In the genomic region with DNA sequence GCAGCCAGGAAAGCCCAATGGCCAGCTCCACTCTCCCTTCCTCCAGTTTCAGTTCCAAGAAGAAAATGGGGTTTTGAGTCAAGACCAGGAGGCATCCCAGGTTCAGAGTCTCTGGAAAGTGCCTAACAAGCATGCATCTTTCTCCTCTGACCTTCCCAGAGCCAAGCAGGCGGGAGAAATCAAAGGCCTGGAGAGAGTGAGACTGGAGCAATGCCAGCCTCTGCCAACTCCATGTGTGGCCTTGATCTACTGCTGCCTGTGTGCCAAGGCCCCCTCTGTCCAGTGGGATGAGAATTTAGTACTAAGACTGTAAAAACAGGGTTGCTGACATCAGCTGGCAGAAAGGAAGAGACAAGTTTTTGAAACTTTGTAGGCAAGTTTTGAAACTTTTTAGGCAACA, we compare ENCODE assay signal across 8 mouse cellular contexts. TPM values are rescaled to one million over a fixed set of nuclear protein-coding genes. Genes with fewer than 3 reads are reported as not detected.
A peak's percentile ranks its signal among the peaks of the same experiment; 100 is the strongest.
DNase-seq lines count a peak whose midpoint lies in the region; ATAC-seq and TF ChIP-seq lines count a peak whose summit lies in the region.

No protein-coding gene starts in this region.

- H3K4me2 ChIP-seq in midbrain, embryonic 11.5 days, result no peak overlapping the region
- no peak overlapping the region for H3K4me2 ChIP-seq in midbrain, embryonic 16.5 days (ENCODE audit: low read length)
- H3K4me2 ChIP-seq in heart, postnatal 0 days (ENCODE audit: low read depth, low read length), result no peak overlapping the region

- no peak for TF ChIP-seq CTCF in brain, embryonic 14.5 days (IDR thresholded peaks at IDR 0.05; ENCODE audit: borderline replicate concordance, extremely low read depth, insufficient read depth, insufficient read length)
- TF ChIP-seq CTCF in heart, postnatal 0 days (IDR thresholded peaks at IDR 0.05; ENCODE audit: low read depth), result no peak

- H3K36me3 ChIP-seq in midbrain, embryonic 11.5 days (ENCODE audit: control insufficient read depth, insufficient read depth, low read length), result no peaks in the 10 kb centered on the region
- H3K36me3 ChIP-seq in midbrain, embryonic 16.5 days (ENCODE audit: control insufficient read depth, insufficient read depth, low read length), result no peaks in the 10 kb centered on the region
- H3K36me3 ChIP-seq in heart, postnatal 0 days (replicated peaks; ENCODE audit: control insufficient read depth, insufficient read depth, low read length), result no peaks in the 10 kb centered on the region; the same call in 1 of the 2 replicates

- no peak overlapping the region for H3K27ac ChIP-seq in midbrain, embryonic 11.5 days (ENCODE audit: low read depth, low read length)
- no peak overlapping the region; the same call in 1 of the 2 replicates for H3K27ac ChIP-seq in midbrain, embryonic 16.5 days (ENCODE audit: low read length)
- H3K27ac ChIP-seq in heart, postnatal 0 days (ENCODE audit: low read depth), result peak overlapping the region; percentile 79

- peak; percentile 21 for DNase-seq in midbrain, embryonic 11.5 days (ENCODE audit: low spot score, missing footprints)
- peak; percentile 81 for DNase-seq in brain, embryonic 14.5 days (ENCODE audit: low read depth)
- no peak for DNase-seq in heart, postnatal 0 days (ENCODE audit: low spot score)
- peak; percentile 88 for DNase-seq in kidney, postnatal 36 days
- DNase-seq in skeletal muscle tissue, adult 2 months (ENCODE audit: low read depth, low spot score), result peak; percentile 52
- DNase-seq in spleen, adult 18-20 months, result no peak
- no peak for DNase-seq in B cell, adult 2 months

- TF ChIP-seq POLR2A in brain, embryonic 14.5 days (IDR thresholded peaks at IDR 0.05; ENCODE audit: borderline replicate concordance, extremely low read depth, insufficient read depth, insufficient read length, poor library complexity, severe bottlenecking), result no peak

- no peak overlapping the region for H3K9ac ChIP-seq in midbrain, embryonic 11.5 days (ENCODE audit: low read length)
- no peak overlapping the region for H3K9ac ChIP-seq in midbrain, embryonic 16.5 days (ENCODE audit: low read depth, low read length)
- H3K9ac ChIP-seq in heart, postnatal 0 days (replicated peaks; ENCODE audit: low read depth, low read length), result no peak overlapping the region

- H3K9me3 ChIP-seq in midbrain, embryonic 11.5 days (ENCODE audit: control insufficient read depth, low read length), result no peaks in the 10 kb centered on the region
- H3K9me3 ChIP-seq in midbrain, embryonic 16.5 days (replicated peaks; ENCODE audit: control insufficient read depth, low read length, poor library complexity, severe bottlenecking), result no peaks in the 10 kb centered on the region
- H3K9me3 ChIP-seq in heart, postnatal 0 days (replicated peaks; ENCODE audit: control insufficient read depth, low read length), result no peaks in the 10 kb centered on the region

- TF ChIP-seq EP300 in heart, postnatal 0 days (IDR thresholded peaks at IDR 0.05; ENCODE audit: low read depth), result no peak

- no peak for ATAC-seq in midbrain, embryonic 11.5 days (ENCODE audit: low FRiP score)
- ATAC-seq in midbrain, embryonic 16.5 days, result no peak
- no peak for ATAC-seq in heart, postnatal 0 days (ENCODE audit: insufficient read depth, low read depth)

- H3K4me1 ChIP-seq in midbrain, embryonic 11.5 days (ENCODE audit: control insufficient read depth, insufficient read depth, low read length), result peaks cover 18% of the 10 kb centered on the region
- H3K4me1 ChIP-seq in midbrain, embryonic 16.5 days (ENCODE audit: control insufficient read depth, insufficient read depth, low read length), result peaks cover 13% of the 10 kb centered on the region
- H3K4me1 ChIP-seq in heart, postnatal 0 days (ENCODE audit: control insufficient read depth, insufficient read depth), result peaks cover 42% of the 10 kb centered on the region

- peaks cover 1% of the 10 kb centered on the region; the same call in 1 of the 2 replicates for H3K27me3 ChIP-seq in midbrain, embryonic 11.5 days (ENCODE audit: control insufficient read depth, insufficient read depth, low read length)
- H3K27me3 ChIP-seq in midbrain, embryonic 16.5 days (ENCODE audit: control insufficient read depth, insufficient read depth, low read depth, low read length), result peaks cover 8% of the 10 kb centered on the region
- H3K27me3 ChIP-seq in heart, postnatal 0 days (ENCODE audit: control insufficient read depth, insufficient read depth, low read length), result peaks cover 1% of the 10 kb centered on the region; the same call in 1 of the 2 replicates

- 61% methylated on average over 1 of the region's 1 CpGs for whole genome bisulfite sequencing in midbrain, embryonic 11.5 days
- 53% methylated on average over 1 of the region's 1 CpGs for WGBS in midbrain, embryonic 16.5 days
- WGBS in heart, postnatal 0 days, result 38% methylated on average over 1 of the region's 1 CpGs

- no peak overlapping the region for H3K4me3 ChIP-seq in midbrain, embryonic 11.5 days (ENCODE audit: low read depth, low read length)
- H3K4me3 ChIP-seq in midbrain, embryonic 16.5 days (ENCODE audit: low read depth, low read length), result no peak overlapping the region
- no peak overlapping the region for H3K4me3 ChIP-seq in heart, postnatal 0 days (ENCODE audit: low read depth, low read length)

RNA-seq across cellular contexts. Expression of a gene that starts 1.8 kb away (rescaled TPM):
- 6.1 and 8.3 TPM in 2 replicates for polyA plus RNA-seq in midbrain, embryonic 11.5 days (2014; fragmentation: Nextera tagmentation; extraction: Ambion mirVana)
- polyA plus RNA-seq in midbrain, embryonic 16.5 days (2015; fragmentation: Nextera tagmentation; extraction: Ambion mirVana), result 15.3 and 22.8 TPM in 2 replicates
- 12.4 and 16.2 TPM in 2 replicates for polyA plus RNA-seq in brain, embryonic 14.5 days (2012; rRNA removed)
- total RNA-seq in heart, postnatal 0 days (2014; rRNA removed; ENCODE audit: low replicate concordance), result 42.4 and 50.9 TPM in 2 replicates
- 21.9 and 22.0 TPM in 2 replicates for polyA plus RNA-seq in heart, postnatal 0 days (2015; fragmentation: Nextera tagmentation; extraction: Ambion mirVana)

RNA-seq across cellular contexts. Expression of a gene that starts 2.3 kb away (rescaled TPM):
- 2.0 and 2.3 TPM in 2 replicates for polyA plus RNA-seq in midbrain, embryonic 11.5 days (2014; fragmentation: Nextera tagmentation; extraction: Ambion mirVana)
- 3.6 and 4.3 TPM in 2 replicates for polyA plus RNA-seq in midbrain, embryonic 16.5 days (2015; fragmentation: Nextera tagmentation; extraction: Ambion mirVana)
- 83.4 and 130 TPM in 2 replicates for polyA plus RNA-seq in brain, embryonic 14.5 days (2012; rRNA removed)
- total RNA-seq in heart, postnatal 0 days (2014; rRNA removed; ENCODE audit: low replicate concordance), result 40.0 and 52.2 TPM in 2 replicates
- 1.1 and 1.2 TPM in 2 replicates for polyA plus RNA-seq in heart, postnatal 0 days (2015; fragmentation: Nextera tagmentation; extraction: Ambion mirVana)

RNA-seq across cellular contexts. Expression of a gene that starts 8.2 kb away (rescaled TPM):
- not detected in 2 replicates for polyA plus RNA-seq in midbrain, embryonic 11.5 days (2014; fragmentation: Nextera tagmentation; extraction: Ambion mirVana)
- not detected in 2 replicates for polyA plus RNA-seq in midbrain, embryonic 16.5 days (2015; fragmentation: Nextera tagmentation; extraction: Ambion mirVana)
- not detected in 2 replicates for polyA plus RNA-seq in brain, embryonic 14.5 days (2012; rRNA removed)
- total RNA-seq in heart, postnatal 0 days (2014; rRNA removed; ENCODE audit: low replicate concordance), result not detected in 2 replicates
- polyA plus RNA-seq in heart, postnatal 0 days (2015; fragmentation: Nextera tagmentation; extraction: Ambion mirVana), result not detected in 2 replicates

RNA-seq across cellular contexts. Expression of a gene that starts 24.5 kb away (rescaled TPM):
- polyA plus RNA-seq in midbrain, embryonic 11.5 days (2014; fragmentation: Nextera tagmentation; extraction: Ambion mirVana), result 59.1 and 60.5 TPM in 2 replicates
- 152 and 156 TPM in 2 replicates for polyA plus RNA-seq in midbrain, embryonic 16.5 days (2015; fragmentation: Nextera tagmentation; extraction: Ambion mirVana)
- polyA plus RNA-seq in brain, embryonic 14.5 days (2012; rRNA removed), result 259 and 385 TPM in 2 replicates
- 38.4 and 49.8 TPM in 2 replicates for total RNA-seq in heart, postnatal 0 days (2014; rRNA removed; ENCODE audit: low replicate concordance)
- 15.7 and 17.8 TPM in 2 replicates for polyA plus RNA-seq in heart, postnatal 0 days (2015; fragmentation: Nextera tagmentation; extraction: Ambion mirVana)

Comparison
In these comparisons a context has a peak if more than half of its experiments do, and no peak if none do; other contexts are left out.
1. DNase-seq: peak in midbrain, embryonic 11.5 days (single experiment), brain, embryonic 14.5 days (single experiment), kidney, postnatal 36 days (2 of 2) and skeletal muscle tissue, adult 2 months (single experiment); none in heart, postnatal 0 days (single experiment), spleen, adult 18-20 months (0 of 2) and B cell, adult 2 months (0 of 2).
2. RNA of a gene that starts 2.3 kb away (polyA plus RNA-seq): 83.4 to 130 TPM in brain, embryonic 14.5 days; 3.6 to 4.3 TPM in midbrain, embryonic 16.5 days, 2.0 to 2.3 TPM in midbrain, embryonic 11.5 days and 1.1 to 1.2 TPM in heart, postnatal 0 days; every median in the first group is over 10 times any median in the second.